Mouse (Mus musculus) MEL (cell line): Measurements from ENCODE around the gene Hist3h2a. TPM values are rescaled to one million over a fixed set of nuclear protein-coding genes. Genes with fewer than 3 reads are reported as not detected.

Experiments used
- DNase-seq: peaks from one replicate; pipeline ENCODE4 v3.0.0; 2011; ENCODE audit warnings: low read depth, low spot score
- H3K27ac ChIP-seq: 2 replicates; pipeline ENCODE4 v1.5.1; 2012; ENCODE audit warnings: low read depth, mild to moderate bottlenecking, control low read depth, low read length, moderate library complexity; ENCODE audit not compliant: control insufficient read depth
- H3K27me3 ChIP-seq, 2 experiments: fragments of 150-350 bp in 1 of 2; sonication (generic) in 1 of 2; 2 replicates each; pipeline ENCODE4 v1.6.1; 2012; ENCODE audit warnings: low read length in 2 of 2, mild to moderate bottlenecking in 2 of 2, improper control_type of control experiment in 1 of 2, moderate library complexity in 1 of 2; ENCODE audit not compliant: insufficient read depth in 2 of 2, control insufficient read depth in 1 of 2
- H3K36me3 ChIP-seq, 2 experiments: 2 replicates each; pipeline ENCODE4 v1.6.1; 2012 to 2014; ENCODE audit warnings: low read length in 2 of 2, improper control_type of control experiment in 1 of 2, inconsistent platforms in 1 of 2, mild to moderate bottlenecking in 1 of 2; ENCODE audit not compliant: insufficient read depth in 2 of 2, control insufficient read depth in 1 of 2
- H3K4me1 ChIP-seq, 2 experiments: fragments of 150-350 bp in 1 of 2; sonication (generic) in 1 of 2; 2 replicates each; pipeline ENCODE4 v1.6.1; 2012; ENCODE audit warnings: low read length in 2 of 2, improper control_type of control experiment in 1 of 2, mild to moderate bottlenecking in 1 of 2; ENCODE audit not compliant: insufficient read depth in 2 of 2, control insufficient read depth in 1 of 2
- H3K4me3 ChIP-seq, 2 experiments: fragments of 150-350 bp in 1 of 2; sonication (generic) in 1 of 2; 2 replicates each; pipeline ENCODE4 v1.5.1; 2012; ENCODE audit warnings: low read depth in 2 of 2, low read length in 2 of 2, mild to moderate bottlenecking in 2 of 2, moderate library complexity in 2 of 2, control low read depth in 1 of 2, improper control_type of control experiment in 1 of 2; ENCODE audit not compliant: control insufficient read depth in 1 of 2, insufficient read depth in 1 of 2
- H3K79me2 ChIP-seq: 2 replicates; pipeline ENCODE4 v1.6.1; 2012; ENCODE audit warnings: mild to moderate bottlenecking, low read length, moderate library complexity; ENCODE audit not compliant: control insufficient read depth, poor library complexity, insufficient read depth
- H3K9ac ChIP-seq: 2 replicates; pipeline ENCODE4 v1.6.1; 2012; ENCODE audit warnings: low read depth, mild to moderate bottlenecking, control low read depth, low read length, moderate library complexity; ENCODE audit not compliant: control insufficient read depth, poor library complexity, severe bottlenecking
- H3K9me3 ChIP-seq: fragments of 150-350 bp; sonication (generic); replicated peaks from 2 replicates; pipeline ENCODE4 v1.6.1; 2012; ENCODE audit warnings: mild to moderate bottlenecking, low read length, improper control_type of control experiment, moderate library complexity; ENCODE audit not compliant: insufficient read depth
- CHD2 ChIP-seq: IDR thresholded peaks from 2 replicates; pipeline ENCODE4 v1.6.1; 2011; ENCODE audit warnings: low read length, improper control_type of control experiment
- E2F4 ChIP-seq: IDR thresholded peaks from 2 replicates; pipeline ENCODE4 v1.6.1; 2011; ENCODE audit warnings: low read depth, low read length, improper control_type of control experiment, borderline replicate concordance
- EP300 ChIP-seq, 2 experiments: IDR thresholded peaks; 2 replicates each; pipeline ENCODE4 v1.6.1; 2011; ENCODE audit warnings: improper control_type of control experiment in 2 of 2, low read length in 2 of 2, low read depth in 1 of 2, mild to moderate bottlenecking in 1 of 2
- ETS1 ChIP-seq: IDR thresholded peaks from 2 replicates; pipeline ENCODE4 v1.6.1; 2012; ENCODE audit warnings: low read depth, mild to moderate bottlenecking, inconsistent platforms, low read length, improper control_type of control experiment, moderate library complexity
- HCFC1 ChIP-seq: IDR thresholded peaks from 2 replicates; pipeline ENCODE4 v1.6.1; 2012; ENCODE audit warnings: low read depth, mild to moderate bottlenecking, inconsistent platforms, low read length, improper control_type of control experiment, moderate library complexity
- JUND ChIP-seq: IDR thresholded peaks from 2 replicates; pipeline ENCODE4 v1.6.1; 2011; ENCODE audit warnings: low read depth, mild to moderate bottlenecking, improper control_type of control experiment, low read length
- MAFK ChIP-seq: IDR thresholded peaks from 2 replicates; pipeline ENCODE4 v1.6.1; 2011; ENCODE audit warnings: low read depth, mild to moderate bottlenecking, low read length, improper control_type of control experiment, borderline replicate concordance
- MAX ChIP-seq: IDR thresholded peaks from 2 replicates; pipeline ENCODE4 v1.6.1; 2011; ENCODE audit warnings: low read length, improper control_type of control experiment
- MAZ ChIP-seq: IDR thresholded peaks from 2 replicates; pipeline ENCODE4 v1.6.1; 2012; ENCODE audit warnings: low read depth, mild to moderate bottlenecking, inconsistent platforms, low read length, improper control_type of control experiment
- MYB ChIP-seq: IDR thresholded peaks from 2 replicates; pipeline ENCODE4 v1.6.1; 2011; ENCODE audit warnings: mild to moderate bottlenecking, low read depth, low read length, improper control_type of control experiment
- NRF1 ChIP-seq: IDR thresholded peaks from 2 replicates; pipeline ENCODE4 v1.6.1; 2014; ENCODE audit warnings: low read depth, mild to moderate bottlenecking, inconsistent platforms, low read length, improper control_type of control experiment, moderate library complexity; ENCODE audit not compliant: poor library complexity, insufficient read depth, severe bottlenecking
- POLR2A ChIP-seq, 2 experiments: IDR thresholded peaks; 2 replicates each; pipeline ENCODE4 v1.6.1; 2011 to 2012; ENCODE audit warnings: low read length in 2 of 2, mild to moderate bottlenecking in 2 of 2, control low read depth in 1 of 2, improper control_type of control experiment in 1 of 2, low read depth in 1 of 2, moderate library complexity in 1 of 2; ENCODE audit not compliant: control insufficient read depth in 1 of 2, insufficient read depth in 1 of 2, poor library complexity in 1 of 2
- POLR2AphosphoS2 ChIP-seq: IDR thresholded peaks from 2 replicates; pipeline ENCODE4 v1.6.1; 2011; ENCODE audit warnings: low read length, improper control_type of control experiment
- RAD21 ChIP-seq: IDR thresholded peaks from 2 replicates; pipeline ENCODE4 v1.6.1; 2011; ENCODE audit warnings: mild to moderate bottlenecking, low read depth, low read length, improper control_type of control experiment
- SIN3A ChIP-seq: IDR thresholded peaks from 2 replicates; pipeline ENCODE4 v1.6.1; 2012; ENCODE audit warnings: low read length, improper control_type of control experiment, inconsistent platforms
- TAL1 ChIP-seq: IDR thresholded peaks from 2 replicates; pipeline ENCODE4 v1.6.1; 2012; ENCODE audit warnings: mild to moderate bottlenecking, inconsistent platforms, low read length, moderate library complexity, mixed read lengths
- USF2 ChIP-seq, 2 experiments: IDR thresholded peaks; 2 replicates each; pipeline ENCODE4 v1.6.1; 2011 to 2012; ENCODE audit warnings: improper control_type of control experiment in 2 of 2, low read length in 2 of 2, borderline replicate concordance in 1 of 2, inconsistent platforms in 1 of 2, low read depth in 1 of 2, mild to moderate bottlenecking in 1 of 2; ENCODE audit not compliant: insufficient read depth in 1 of 2
- ZKSCAN1 ChIP-seq: IDR thresholded peaks from 2 replicates; pipeline ENCODE4 v1.6.1; 2012; ENCODE audit warnings: low read depth, mild to moderate bottlenecking, inconsistent platforms, low read length, improper control_type of control experiment, moderate library complexity
- polyA plus RNA-seq, 2 experiments: library from polyadenylated mRNA; stranded (reverse) in 1 of 2; unstranded in 1 of 2; fragments of >175 nt in 1 of 2; fragments of >200 nt in 1 of 2; gene quantifications; 2 replicates each; pipeline versions ENCODE4 v1.2.1 to v1.2.4; 2012; ENCODE audit warnings: low replicate concordance in 2 of 2, low read depth in 1 of 2; ENCODE audit not compliant: insufficient read length in 2 of 2, insufficient read depth in 1 of 2, missing spikeins in 1 of 2
- total RNA-seq: library from RNA; depleted of rRNA; stranded (reverse); fragments of 300-350 nt; gene quantifications from 2 replicates; pipeline ENCODE4 v1.2.3, GENCODE M21; 2012

Hist3h2a gene
- total and polyA plus RNA-seq, 3 experiments = 0.42 to 184 TPM; not detected in 1

GRCm38 (mm10) chr11:58984657-58985056 is 30.2 kb downstream of the Hist3h2a start:
- H3K36me3 ChIP-seq = peaks cover 11 to 17% of the 10 kb centered on the region in 2 experiments
- no peaks in the 10 kb centered on the region for H3K9me3 ChIP-seq
- no peak for DNase-seq
- H3K27ac ChIP-seq = no peak overlapping the region
- H3K79me2 ChIP-seq = peaks cover 16% of the 10 kb centered on the region
- H3K27me3 ChIP-seq = no peaks in the 10 kb centered on the region
- peaks cover 4 to 6% of the 10 kb centered on the region in 2 experiments; a peak in 3 of 4 replicates for H3K4me1 ChIP-seq
- no peak for TF ChIP-seq MAFK
- TF ChIP-seq POLR2AphosphoS2 = no peak
- H3K4me3 ChIP-seq = no peak overlapping the region
- H3K9ac ChIP-seq = no peak overlapping the region

GRCm38 (mm10) chr11:58985299-58985917 is 30.9 kb downstream of the Hist3h2a start:
- no peak for DNase-seq
- Histone ChIP-seq H3K9ac (no peak overlapping the region), H3K27ac (no peak overlapping the region), H3K27me3 (no peaks in the 10 kb centered on the region), H3K4me1 (peaks cover 0 to 4% of the 10 kb centered on the region in 2 experiments; a peak in 3 of 4 replicates), H3K36me3 (peaks cover 7 to 17% of the 10 kb centered on the region in 2 experiments), H3K9me3 (no peaks in the 10 kb centered on the region), H3K4me3 (no peak overlapping the region), H3K79me2 (peaks cover 8% of the 10 kb centered on the region)
- TF ChIP-seq EP300 (IDR thresholded peaks at IDR 0.05; ENCODE audit: low read depth in 1 of 2, low read length in 2 of 2) = no peak
- TF ChIP-seq MAZ = no peak
- TF ChIP-seq JUND = no peak
- TF ChIP-seq MYB = no peak
- no peak for TF ChIP-seq POLR2AphosphoS2
- TF ChIP-seq POLR2A (IDR thresholded peaks at IDR 0.05; ENCODE audit: control insufficient read depth in 1 of 2, insufficient read depth in 1 of 2, low read depth in 1 of 2, low read length in 2 of 2, poor library complexity in 1 of 2) = no peak
- TF ChIP-seq MAX = no peak
- TF ChIP-seq SIN3A = no peak
- TF ChIP-seq CHD2 = no peak
- no peak for TF ChIP-seq HCFC1
- TF ChIP-seq USF2 (IDR thresholded peaks at IDR 0.05; ENCODE audit: borderline replicate concordance in 1 of 2, insufficient read depth in 1 of 2, low read depth in 1 of 2, low read length in 2 of 2) = no peak
- TF ChIP-seq ETS1 = no peak

GRCm38 (mm10) chr11:58989166-58989565 is 34.7 kb downstream of the Hist3h2a start:
- Histone ChIP-seq H3K79me2 (no peaks in the 10 kb centered on the region), H3K4me3 (no peak overlapping the region), H3K36me3 (peaks cover 10 to 13% of the 10 kb centered on the region in 2 experiments; a peak in 3 of 4 replicates), H3K9me3 (no peaks in the 10 kb centered on the region), H3K27ac (no peak overlapping the region), H3K27me3 (no peaks in the 10 kb centered on the region), H3K4me1 (peaks cover 0 to 19% of the 10 kb centered on the region in 2 experiments; a peak in 3 of 4 replicates), H3K9ac (no peak overlapping the region)
- TF ChIP-seq NRF1 (no peak), ZKSCAN1 (no peak), E2F4 (no peak), JUND (no peak), TAL1 (no peak), RAD21 (no peak), MAZ (no peak), MYB (no peak)
- no peak for DNase-seq
